Mouse (Mus musculus) inflammation-experienced regulatory T-cells, adult 6 months (primary cell): ENCODE measurements around the gene Hcfc1. TPM values are rescaled to one million over a fixed set of nuclear protein-coding genes. Genes with fewer than 3 reads are reported as not detected.

Source experiments
- ATAC-seq: one replicate; pipeline ENCODE4 v1.8.0; 2017
- polyA plus RNA-seq, 3 experiments: library from polyadenylated mRNA; unstranded; fragments of 100-300 nt; shearing (Covaris generic); gene quantifications; one replicate each; pipeline ENCODE4 v1.2.1; 2017

The Hcfc1 gene
- polyA plus RNA-seq, 3 experiments from 2014 or later, result 35.4 to 39.1 (median 37.1) TPM

- ATAC-seq, result no peak
Measured at GRCm38 (mm10) chrX:73941860-73942259, 24.3 kb downstream of the Hcfc1 start.

GRCm38 (mm10) chrX:73931871-73932270, 34.3 kb downstream of the Hcfc1 start:
- no peak for ATAC-seq

- ATAC-seq, result peak; percentile 52
Measured at GRCm38 (mm10) chrX:73930402-73931062, 35.6 kb downstream of the Hcfc1 start, which contains the start of gene Renbp. TSS of gene Renbp (minus strand) at chrX:73930850.

GRCm38 (mm10) chrX:73922550-73922882, 43.6 kb downstream of the Hcfc1 start:
- no peak for ATAC-seq

- peak; percentile 94 for ATAC-seq
Measured at GRCm38 (mm10) chrX:73921823-73922549, 44.2 kb downstream of the Hcfc1 start, which contains the start of the genes Arhgap4 and Naa10. TSS of gene Arhgap4 (minus strand) at chrX:73921870. TSS of gene Naa10 (minus strand) at chrX:73921944.

GRCm38 (mm10) chrX:73921285-73921822, 44.8 kb downstream of the Hcfc1 start:
- no peak for ATAC-seq

GRCm38 (mm10) chrX:73918631-73919030, 47.5 kb downstream of the Hcfc1 start:
- no peak for ATAC-seq

- ATAC-seq, result no peak
Measured at GRCm38 (mm10) chrX:73916945-73917344, 49.2 kb downstream of the Hcfc1 start.

GRCm38 (mm10) chrX:73914827-73915703, 51.1 kb downstream of the Hcfc1 start:
- ATAC-seq, result peak; percentile 86

- ATAC-seq, result peak; percentile 57
Measured at GRCm38 (mm10) chrX:73911588-73911987, 54.6 kb downstream of the Hcfc1 start.

- no peak for ATAC-seq
Measured at GRCm38 (mm10) chrX:73911156-73911555, 55.0 kb downstream of the Hcfc1 start.

- ATAC-seq, result no peak
Measured at GRCm38 (mm10) chrX:73910451-73910850, 55.7 kb downstream of the Hcfc1 start.

- no peak for ATAC-seq
Measured at GRCm38 (mm10) chrX:73910049-73910448, 56.1 kb downstream of the Hcfc1 start.

GRCm38 (mm10) chrX:73897959-73898358, 68.2 kb downstream of the Hcfc1 start:
- ATAC-seq, result no peak

- peak; percentile 35 for ATAC-seq
Measured at GRCm38 (mm10) chrX:73895719-73896118, 70.4 kb downstream of the Hcfc1 start, which contains the start of gene L1cam. TSS of gene L1cam (minus strand) at chrX:73896105.

GRCm38 (mm10) chrX:73892833-73893232, 73.3 kb downstream of the Hcfc1 start:
- ATAC-seq, result no peak

Other genes starting within 250 kb of the Hcfc1 start
- gene Abcd1, start 249.8 kb downstream of the Hcfc1 start, polyA plus RNA-seq, result 10 to 100 TPM; 22.9 to 35.1 (median 34.0) TPM
- gene Plxnb3, start 209.3 kb downstream of the Hcfc1 start, polyA plus RNA-seq, result not detected
- gene Srpk3, start 192.0 kb downstream of the Hcfc1 start, polyA plus RNA-seq, result 1 to 10 TPM in 1 of 3 experiments, under 1 TPM in 2; 0.35 to 1.1 (median 0.59) TPM
- gene Idh3g, start 179.5 kb downstream of the Hcfc1 start, polyA plus RNA-seq, result 100 to 1,000 TPM; 135 to 184 (median 143) TPM
- gene Ssr4, start 179.3 kb downstream of the Hcfc1 start, polyA plus RNA-seq, result 100 to 1,000 TPM; 206 to 265 (median 243) TPM
- gene Pdzd4, start 141.4 kb downstream of the Hcfc1 start, polyA plus RNA-seq, result under 1 TPM; 0.15 to 0.24 (median 0.15) TPM
- 1 to 10 TPM; 1.5 to 3.2 (median 2.7) TPM for gene Avpr2, start 74.3 kb downstream of the Hcfc1 start, polyA plus RNA-seq
- gene L1cam, start 70.3 kb downstream of the Hcfc1 start, polyA plus RNA-seq, result 10 to 100 TPM in 1 of 3 experiments, 1 to 10 TPM in 2; 5.6 to 21.3 (median 9.7) TPM
- 100 to 1,000 TPM; 114 to 148 (median 147) TPM for gene Arhgap4, start 44.5 kb downstream of the Hcfc1 start, polyA plus RNA-seq
- gene Naa10, start 44.4 kb downstream of the Hcfc1 start, polyA plus RNA-seq, result 100 to 1,000 TPM; 173 to 214 (median 188) TPM
- gene Renbp, start 35.5 kb downstream of the Hcfc1 start, polyA plus RNA-seq, result 10 to 100 TPM in 1 of 3 experiments, 1 to 10 TPM in 2; 4.2 to 10.0 (median 6.5) TPM
- 10 to 100 TPM; 21.3 to 32.3 (median 27.2) TPM for gene Irak1, start 57.6 kb upstream of the Hcfc1 start, polyA plus RNA-seq
- not detected for gene Opn1mw, start 161.1 kb upstream of the Hcfc1 start, polyA plus RNA-seq
- 10 to 100 TPM; 11.5 to 22.5 (median 20.6) TPM for gene Mecp2, start 169.0 kb upstream of the Hcfc1 start, polyA plus RNA-seq
- not detected for gene Tex28, start 201.5 kb upstream of the Hcfc1 start, polyA plus RNA-seq
- gene Tktl1, start 210.9 kb upstream of the Hcfc1 start, polyA plus RNA-seq, result 1 to 10 TPM; 3.3 to 4.3 (median 4.0) TPM